Mouse (Mus musculus) heart, embryonic 16.5 days (tissue): ENCODE results near the gene Wfdc12. TPM values are rescaled to one million over a fixed set of nuclear protein-coding genes. Genes with fewer than 3 reads are reported as not detected.
"Not testable (repeated sequence)": the region's sequence is repeated elsewhere in the genome, so short reads cannot be mapped to it uniquely, and the experiment has no call there.

Source experiments
- ATAC-seq: fragments of 200-750 bp; cut with Nextera tagmentation; replicated peaks from 2 replicates; pipeline ENCODE4 v1.8.0; 2017; ENCODE audit warnings: moderate number of reproducible peaks; ENCODE audit not compliant: insufficient read depth, low FRiP score; ENCODE audit errors: extremely low read depth
- H3K27ac ChIP-seq: fragments of 300-500 bp; sonication (generic); 2 replicates; pipeline ENCODE4 v1.5.1; 2014; ENCODE audit warnings: mild to moderate bottlenecking, low read length, control low read depth, moderate library complexity
- H3K27me3 ChIP-seq: fragments of 300-500 bp; sonication (generic); 2 replicates; pipeline ENCODE4 v1.6.1; 2014; ENCODE audit warnings: low read length, mixed read lengths; ENCODE audit not compliant: control insufficient read depth, insufficient read depth
- H3K36me3 ChIP-seq: fragments of 300-500 bp; sonication (generic); 2 replicates; pipeline ENCODE4 v1.6.1; 2014; ENCODE audit not compliant: control insufficient read depth, insufficient read depth
- H3K4me1 ChIP-seq: fragments of 300-500 bp; sonication (generic); 2 replicates; pipeline ENCODE4 v1.6.1; 2014; ENCODE audit warnings: low read length, mixed read lengths; ENCODE audit not compliant: control insufficient read depth, insufficient read depth
- H3K4me2 ChIP-seq: fragments of 300-500 bp; sonication (generic); 2 replicates; pipeline ENCODE4 v1.6.1; 2014; ENCODE audit warnings: low read depth, mild to moderate bottlenecking, control low read depth, low read length
- H3K4me3 ChIP-seq: fragments of 300-500 bp; sonication (generic); 2 replicates; pipeline ENCODE4 v1.5.1; 2014; ENCODE audit warnings: mild to moderate bottlenecking, control low read depth, low read length
- H3K9ac ChIP-seq: fragments of 300-500 bp; sonication (generic); 2 replicates; pipeline ENCODE4 v1.6.1; 2014; ENCODE audit warnings: low read length, control low read depth
- H3K9me3 ChIP-seq: fragments of 300-500 bp; sonication (generic); replicated peaks from 2 replicates; pipeline ENCODE4 v1.6.1; 2016; ENCODE audit warnings: low read length; ENCODE audit not compliant: control insufficient read depth
- WGBS: fragments of 180-500 bp; shearing (Covaris S2); extraction: QIAGEN DNeasy Blood & Tissue Kit; methylation state at CpG from one replicate; pipeline ENCODE4 v1.1.7; 2014; 5-methylcytosine and 5-hydroxymethylcytosine counted together
- polyA plus RNA-seq: library from polyadenylated mRNA; unstranded; fragments of >200 nt; fragmentation: Nextera tagmentation; extraction: Ambion mirVana; gene quantifications from 2 replicates; pipeline ENCODE4 v1.2.1, GENCODE M21; 2015

Wfdc12 gene
- polyA plus RNA-seq, 1 experiment from 2014 or later: not detected

- H3K4me2 ChIP-seq, H3K36me3 ChIP-seq, H3K9me3 ChIP-seq, H3K27ac ChIP-seq, H3K4me1 ChIP-seq, H3K27me3 ChIP-seq, H3K4me3 ChIP-seq, H3K9ac ChIP-seq, ATAC-seq: not testable (repeated sequence)
- 84% methylated on average over 10 of the region's 10 CpGs for WGBS
Observed at GRCm38 (mm10) chr2:164206011-164206410, 15.6 kb upstream of the Wfdc12 start.

GRCm38 (mm10) chr2:164199626-164200327 lies 9.4 kb upstream of the Wfdc12 start, which contains the start of gene Wfdc15a:
TSS of gene Wfdc15a (minus strand) at chr2:164200130.
- no peak within 1 kb of the TSS for H3K27ac ChIP-seq
- no peaks in the 10 kb centered on the region for H3K27me3 ChIP-seq
- H3K36me3 ChIP-seq: no peaks in the 10 kb centered on the region
- H3K4me3 ChIP-seq: no peak within 1 kb of the TSS
- 75% methylated on average over 20 of the region's 20 CpGs for WGBS
- H3K4me2 ChIP-seq: no peak within 1 kb of the TSS
- H3K4me1 ChIP-seq: no peaks in the 10 kb centered on the region
- ATAC-seq: no peak
- H3K9me3 ChIP-seq: no peaks in the 10 kb centered on the region
- no peak within 1 kb of the TSS for H3K9ac ChIP-seq

- H3K27me3 ChIP-seq: no peaks in the 10 kb centered on the region
- H3K9ac ChIP-seq: no peak overlapping the region
- no peak for ATAC-seq
- no peak overlapping the region for H3K27ac ChIP-seq
- WGBS: 82% methylated on average over 5 of the region's 5 CpGs
- H3K4me2 ChIP-seq: no peak overlapping the region
- H3K4me1 ChIP-seq: no peaks in the 10 kb centered on the region
- H3K4me3 ChIP-seq: no peak overlapping the region
- H3K36me3 ChIP-seq: no peaks in the 10 kb centered on the region
- H3K9me3 ChIP-seq: no peaks in the 10 kb centered on the region
Observed at GRCm38 (mm10) chr2:164196700-164196990, 6.2 kb upstream of the Wfdc12 start.

GRCm38 (mm10) chr2:164195971-164196699 lies 5.7 kb upstream of the Wfdc12 start:
- H3K4me1 ChIP-seq: no peaks in the 10 kb centered on the region
- no peak overlapping the region for H3K4me2 ChIP-seq
- no peaks in the 10 kb centered on the region for H3K27me3 ChIP-seq
- no peaks in the 10 kb centered on the region for H3K9me3 ChIP-seq
- no peak overlapping the region for H3K9ac ChIP-seq
- no peak overlapping the region for H3K4me3 ChIP-seq
- no peak overlapping the region for H3K27ac ChIP-seq
- WGBS: 85% methylated on average over 5 of the region's 5 CpGs
- no peaks in the 10 kb centered on the region for H3K36me3 ChIP-seq
- ATAC-seq: no peak

- H3K4me3 ChIP-seq: no peak overlapping the region
- H3K27ac ChIP-seq: no peak overlapping the region
- no peak overlapping the region for H3K4me2 ChIP-seq
- no peak for ATAC-seq
- no peak overlapping the region for H3K9ac ChIP-seq
- H3K36me3 ChIP-seq: no peaks in the 10 kb centered on the region
- H3K4me1 ChIP-seq: no peaks in the 10 kb centered on the region
- WGBS: 64% methylated on average over 5 of the region's 5 CpGs
- no peaks in the 10 kb centered on the region for H3K9me3 ChIP-seq
- H3K27me3 ChIP-seq: no peaks in the 10 kb centered on the region
Observed at GRCm38 (mm10) chr2:164194959-164195630, 4.7 kb upstream of the Wfdc12 start.

- no peaks in the 10 kb centered on the region for H3K4me1 ChIP-seq
- no peak overlapping the region for H3K9ac ChIP-seq
- no peaks in the 10 kb centered on the region for H3K9me3 ChIP-seq
- H3K27me3 ChIP-seq: no peaks in the 10 kb centered on the region
- no peaks in the 10 kb centered on the region for H3K36me3 ChIP-seq
- H3K4me2 ChIP-seq: no peak overlapping the region
- ATAC-seq: no peak
- no peak overlapping the region for H3K27ac ChIP-seq
- H3K4me3 ChIP-seq: no peak overlapping the region
Observed at GRCm38 (mm10) chr2:164192279-164192678, 1.9 kb upstream of the Wfdc12 start.

- WGBS: 24% methylated on average over 5 of the region's 5 CpGs
- no peak for ATAC-seq
- Histone ChIP-seq H3K4me2 (no peak overlapping the region), H3K4me1 (no peaks in the 10 kb centered on the region), H3K9ac (no peak overlapping the region), H3K9me3 (no peaks in the 10 kb centered on the region), H3K4me3 (no peak overlapping the region), H3K27me3 (no peaks in the 10 kb centered on the region), H3K27ac (no peak overlapping the region), H3K36me3 (no peaks in the 10 kb centered on the region)
Observed at GRCm38 (mm10) chr2:164188722-164189121, 1.7 kb downstream of the Wfdc12 start.

GRCm38 (mm10) chr2:164184145-164184719 lies 6.2 kb downstream of the Wfdc12 start:
- Histone ChIP-seq H3K4me3 (no peak overlapping the region), H3K36me3 (no peaks in the 10 kb centered on the region), H3K9me3 (no peaks in the 10 kb centered on the region), H3K4me2 (no peak overlapping the region), H3K27ac (no peak overlapping the region), H3K4me1 (no peaks in the 10 kb centered on the region), H3K9ac (no peak overlapping the region), H3K27me3 (no peaks in the 10 kb centered on the region)
- ATAC-seq: no peak
- WGBS: 38% methylated on average over 9 of the region's 9 CpGs

- WGBS: 71% methylated on average over 9 of the region's 9 CpGs
- no peaks in the 10 kb centered on the region for H3K4me1 ChIP-seq
- H3K4me2 ChIP-seq: no peak overlapping the region
- no peak overlapping the region for H3K9ac ChIP-seq
- H3K27ac ChIP-seq: no peak overlapping the region
- no peaks in the 10 kb centered on the region for H3K9me3 ChIP-seq
- no peaks in the 10 kb centered on the region for H3K36me3 ChIP-seq
- no peak overlapping the region for H3K4me3 ChIP-seq
- H3K27me3 ChIP-seq: no peaks in the 10 kb centered on the region
- no peak for ATAC-seq
Observed at GRCm38 (mm10) chr2:164183340-164183739, 7.1 kb downstream of the Wfdc12 start.
